Mouse (Mus musculus): ENCODE data around the gene Ugt1a6b.
"Not testable (repeated sequence)": the region's sequence is repeated elsewhere in the genome, so short reads cannot be mapped to it uniquely, and the experiment has no call there.

The Ugt1a6b gene

GRCm38 (mm10) chr1:88120550-88120949, 17.5 kb downstream of the Ugt1a6b start:
- not testable (repeated sequence) for DNase-seq (ENCODE audit: low read depth in 2 of 2, low spot score in 2 of 2)

DNA sequence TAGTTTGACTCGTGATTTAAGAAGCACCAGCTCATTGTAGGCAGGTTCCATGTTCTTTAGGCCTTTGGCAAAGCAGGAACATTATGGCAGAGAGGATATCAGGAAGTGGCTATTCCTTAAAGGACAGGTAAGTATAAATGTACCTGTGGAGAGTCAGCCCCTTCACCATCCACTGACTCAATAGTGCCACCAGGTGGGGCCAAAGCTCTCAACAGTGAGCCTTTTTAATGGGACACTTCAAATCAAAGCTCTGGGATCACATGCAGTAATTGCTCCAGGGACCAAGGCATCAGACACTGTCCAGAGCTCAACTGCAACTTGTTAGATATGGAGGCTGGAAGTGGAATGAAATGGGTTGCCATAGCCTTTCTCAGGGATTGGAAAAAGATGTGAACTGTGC, 18.5 kb downstream of the Ugt1a6b start:
- not testable (repeated sequence) for DNase-seq (ENCODE audit: low read depth in 2 of 2, low spot score in 2 of 2)

- not testable (repeated sequence) for DNase-seq (ENCODE audit: low read depth in 2 of 2, low spot score in 2 of 2)
These were observed 22.8 kb downstream of the Ugt1a6b start for GRCm38 (mm10) chr1:88125827-88126360.

DNA sequence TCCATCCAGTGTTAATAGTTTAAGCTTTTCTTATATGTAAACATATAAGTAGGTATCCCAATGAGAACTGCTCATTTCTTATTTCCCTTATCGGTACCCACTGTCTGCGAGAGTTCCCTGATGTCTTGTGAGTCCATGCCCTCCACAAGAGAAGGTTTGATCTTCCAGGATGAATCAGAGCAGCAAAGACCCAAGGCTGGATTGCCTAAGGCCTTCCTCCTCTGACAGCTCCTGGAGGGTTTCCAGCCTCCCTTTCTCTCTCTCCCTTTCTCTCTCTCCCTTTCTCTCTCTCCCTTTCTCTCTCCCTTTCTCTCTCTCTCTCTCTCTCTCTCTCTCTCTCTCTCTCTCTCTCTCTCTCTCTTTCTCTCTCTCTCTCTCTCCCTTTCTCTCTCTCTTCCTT, 26.0 kb downstream of the Ugt1a6b start:
- not testable (repeated sequence) for DNase-seq (ENCODE audit: low read depth in 2 of 2, low spot score in 2 of 2)

- DNase-seq (ENCODE audit: low read depth in 2 of 2, low spot score in 2 of 2), result not testable (repeated sequence)
These were observed 27.2 kb downstream of the Ugt1a6b start for GRCm38 (mm10) chr1:88130223-88130622.

GRCm38 (mm10) chr1:88133908-88134456, 30.9 kb downstream of the Ugt1a6b start:
- no peak for DNase-seq (ENCODE audit: low read depth in 2 of 2, low spot score in 2 of 2)

DNA sequence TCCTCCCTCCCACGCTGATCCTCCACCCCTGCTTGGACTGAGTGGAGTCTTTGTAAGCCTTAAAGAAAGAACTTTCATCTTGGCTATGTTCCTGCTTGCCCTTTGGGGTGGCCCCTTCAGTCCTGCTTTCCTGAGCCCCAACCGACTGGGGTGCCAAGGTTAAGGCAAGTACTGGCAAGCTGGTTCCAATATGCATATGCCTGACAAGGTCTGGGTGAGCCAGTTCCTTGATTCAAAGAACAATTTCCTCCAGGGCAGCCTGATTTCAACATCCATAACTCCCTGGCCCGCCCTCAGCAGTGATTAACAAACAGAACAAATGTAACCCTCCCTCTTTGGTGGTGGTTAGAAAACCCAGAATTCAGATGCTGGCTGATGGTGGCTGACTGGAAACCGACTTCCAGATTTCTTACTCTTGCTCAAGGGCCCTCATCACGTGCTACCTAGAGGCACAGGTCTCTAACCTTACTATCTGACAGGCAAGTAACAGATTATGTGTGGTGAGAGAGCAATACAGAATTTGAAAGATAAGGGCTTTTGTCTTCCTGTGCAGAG, 31.5 kb downstream of the Ugt1a6b start, which contains the start of gene Ugt1a6a:
Gene Ugt1a6a (plus strand): TSS at position 353 of the 555 bp plus-strand sequence.
- not testable (repeated sequence) for DNase-seq (ENCODE audit: low read depth in 2 of 2, low spot score in 2 of 2)

- not testable (repeated sequence) for DNase-seq (ENCODE audit: low read depth in 2 of 2, low spot score in 2 of 2)
These were observed 32.3 kb downstream of the Ugt1a6b start for GRCm38 (mm10) chr1:88135229-88135904.

- DNase-seq (ENCODE audit: low read depth in 2 of 2, low spot score in 2 of 2), result no peak
These were observed 33.6 kb downstream of the Ugt1a6b start for GRCm38 (mm10) chr1:88136646-88137045.

DNA sequence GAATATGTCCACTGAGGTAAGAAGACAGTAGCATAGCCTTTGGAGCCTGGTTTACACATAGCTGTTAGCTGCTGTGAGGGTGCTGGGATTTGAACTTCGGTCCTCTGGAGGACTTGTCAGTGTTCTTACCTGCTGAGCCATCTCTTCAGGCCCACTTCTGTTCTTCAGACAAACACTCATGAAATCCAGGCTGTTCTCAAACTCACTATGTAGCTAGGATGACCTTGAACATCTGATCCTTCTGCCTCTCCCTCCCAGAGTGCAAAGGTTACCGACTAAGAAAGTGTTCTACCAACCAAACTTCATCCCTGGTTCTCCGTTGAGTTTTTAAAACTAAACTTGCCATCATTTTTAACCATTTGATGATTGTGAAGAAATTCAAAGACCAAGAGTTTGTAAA, 34.2 kb downstream of the Ugt1a6b start:
- no peak for DNase-seq (ENCODE audit: low read depth in 2 of 2, low spot score in 2 of 2)

DNA sequence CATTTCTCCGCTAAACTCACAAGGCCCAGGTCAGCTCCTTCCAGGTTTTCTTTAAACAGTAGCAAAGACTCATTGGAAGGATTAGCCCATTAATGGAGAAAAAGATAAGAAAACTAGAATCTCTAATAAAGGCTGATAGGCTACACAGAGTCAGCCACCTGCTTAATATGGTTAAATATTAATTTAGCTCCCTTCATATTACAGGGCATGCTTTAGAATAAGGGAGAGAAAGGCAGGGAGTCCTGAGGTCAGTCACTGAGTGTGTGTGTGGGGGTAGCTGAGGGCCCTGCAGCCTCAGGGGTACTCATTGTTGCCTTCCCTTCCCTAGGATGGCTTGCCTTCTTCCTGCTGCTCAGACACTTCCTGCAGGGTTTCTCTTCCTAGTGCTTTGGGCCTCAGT, 35.1 kb downstream of the Ugt1a6b start:
- no peak for DNase-seq (ENCODE audit: low read depth in 2 of 2, low spot score in 2 of 2)

GRCm38 (mm10) chr1:88140492-88140891, 37.4 kb downstream of the Ugt1a6b start:
- DNase-seq (ENCODE audit: low read depth in 2 of 2, low spot score in 2 of 2), result not testable (repeated sequence)

DNA sequence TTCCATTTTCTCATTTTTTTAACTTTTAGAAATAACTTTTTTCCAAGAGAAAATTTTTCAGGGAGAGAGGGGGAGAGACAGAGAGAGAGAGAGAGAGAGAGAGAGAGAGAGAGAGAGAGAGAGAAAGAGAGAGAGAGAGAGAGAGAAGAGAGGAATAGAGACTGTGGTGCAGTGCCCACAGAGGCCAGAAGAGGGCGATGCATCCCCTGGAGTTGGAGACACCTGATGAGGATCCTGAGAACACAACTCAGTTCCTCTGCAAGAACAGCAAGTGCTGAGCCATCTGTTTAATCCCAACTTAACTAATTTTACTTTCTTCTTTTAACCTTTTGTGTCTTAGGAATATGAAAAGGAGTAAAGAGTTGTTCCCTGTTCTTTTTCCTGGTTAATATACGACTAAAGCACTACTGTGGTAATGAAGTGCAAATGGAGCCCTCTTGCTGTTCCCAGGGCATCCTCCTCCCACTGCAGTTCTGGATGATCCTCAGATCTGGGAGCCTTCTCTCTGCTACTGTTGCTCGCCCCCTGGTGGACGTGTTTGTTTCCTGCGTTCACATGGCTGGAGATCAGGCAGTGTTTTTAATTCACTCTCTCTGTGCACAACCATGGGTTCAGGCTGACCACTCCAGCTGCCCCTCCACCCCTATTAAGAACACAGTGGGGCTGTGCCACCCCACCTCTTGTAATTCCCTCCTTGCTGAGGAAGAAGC, 41.1 kb downstream of the Ugt1a6b start:
- peak in 1 of 2 experiments; percentile 14 for DNase-seq (ENCODE audit: low read depth in 2 of 2, low spot score in 2 of 2)

DNA sequence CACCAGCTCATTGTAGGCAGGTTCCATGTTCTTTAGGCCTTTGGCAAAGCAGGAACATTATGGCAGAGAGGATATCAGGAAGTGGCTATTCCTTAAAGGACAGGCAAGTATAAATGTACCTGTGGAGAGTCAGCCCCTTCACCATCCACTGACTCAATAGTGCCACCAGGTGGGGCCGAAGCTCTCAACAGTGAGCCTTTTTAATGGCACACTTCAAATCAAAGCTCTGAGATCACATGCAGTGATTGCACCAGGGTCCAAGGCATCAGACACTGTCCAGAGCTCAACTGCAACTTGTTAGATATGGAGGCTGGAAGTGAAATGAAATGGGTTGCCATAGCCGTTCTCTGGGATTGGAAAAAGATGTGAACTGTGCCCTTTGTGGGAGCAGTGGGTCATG, 42.2 kb downstream of the Ugt1a6b start:
- not testable (repeated sequence) for DNase-seq (ENCODE audit: low read depth in 2 of 2, low spot score in 2 of 2)

GRCm38 (mm10) chr1:88150133-88150532, 47.1 kb downstream of the Ugt1a6b start:
- not testable (repeated sequence) for DNase-seq (ENCODE audit: low read depth in 2 of 2, low spot score in 2 of 2)

DNA sequence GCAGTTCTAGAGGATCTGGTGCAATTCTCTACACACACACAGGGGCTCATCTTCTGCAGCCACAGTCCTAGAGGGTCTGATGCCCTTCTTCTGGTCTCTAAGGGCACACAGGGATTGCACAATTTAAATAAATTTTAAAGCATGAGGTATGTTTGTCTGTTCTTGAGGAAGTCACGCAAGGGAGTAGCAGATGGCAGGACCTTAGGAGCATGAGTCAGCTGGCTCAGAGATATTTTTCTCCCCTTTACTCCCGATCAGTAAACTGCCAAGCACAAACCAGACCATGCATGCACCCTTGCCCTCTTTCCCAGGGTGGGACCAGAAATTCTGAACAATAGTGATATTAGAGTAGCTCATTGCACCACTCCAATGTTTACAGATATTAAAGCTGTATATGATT, 55.4 kb downstream of the Ugt1a6b start:
- no peak for DNase-seq (ENCODE audit: low read depth in 2 of 2, low spot score in 2 of 2)

GRCm38 (mm10) chr1:88165711-88166110, 62.7 kb downstream of the Ugt1a6b start, which contains the start of gene Ugt1a5:
Ugt1a5 (plus strand) TSS chr1:88166012.
- no peak for DNase-seq (ENCODE audit: low read depth in 2 of 2, low spot score in 2 of 2)

- not testable (repeated sequence) for DNase-seq (ENCODE audit: low read depth in 2 of 2, low spot score in 2 of 2)
These were observed 69.1 kb downstream of the Ugt1a6b start for GRCm38 (mm10) chr1:88172190-88172589.

DNA sequence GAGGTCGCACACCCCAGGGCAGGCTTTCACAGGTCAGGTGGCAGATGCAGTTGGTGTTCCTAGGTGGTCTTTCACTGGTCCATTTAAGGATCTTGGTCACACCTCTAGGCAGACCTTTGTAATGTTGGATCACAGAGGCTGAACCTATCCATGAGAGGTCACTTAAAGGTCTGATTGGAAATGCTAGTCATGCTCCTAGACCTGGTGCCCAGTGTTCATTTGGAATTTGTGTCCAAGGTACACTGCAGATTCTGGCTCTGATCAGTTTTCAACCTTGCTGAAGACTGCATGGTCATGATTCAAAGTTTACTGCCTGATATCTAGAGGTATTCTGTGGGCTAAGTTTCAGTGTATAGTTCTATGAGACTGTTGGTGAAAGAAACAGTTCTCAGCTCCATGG, 76.6 kb downstream of the Ugt1a6b start:
- no peak for DNase-seq (ENCODE audit: low read depth in 2 of 2, low spot score in 2 of 2)

DNA sequence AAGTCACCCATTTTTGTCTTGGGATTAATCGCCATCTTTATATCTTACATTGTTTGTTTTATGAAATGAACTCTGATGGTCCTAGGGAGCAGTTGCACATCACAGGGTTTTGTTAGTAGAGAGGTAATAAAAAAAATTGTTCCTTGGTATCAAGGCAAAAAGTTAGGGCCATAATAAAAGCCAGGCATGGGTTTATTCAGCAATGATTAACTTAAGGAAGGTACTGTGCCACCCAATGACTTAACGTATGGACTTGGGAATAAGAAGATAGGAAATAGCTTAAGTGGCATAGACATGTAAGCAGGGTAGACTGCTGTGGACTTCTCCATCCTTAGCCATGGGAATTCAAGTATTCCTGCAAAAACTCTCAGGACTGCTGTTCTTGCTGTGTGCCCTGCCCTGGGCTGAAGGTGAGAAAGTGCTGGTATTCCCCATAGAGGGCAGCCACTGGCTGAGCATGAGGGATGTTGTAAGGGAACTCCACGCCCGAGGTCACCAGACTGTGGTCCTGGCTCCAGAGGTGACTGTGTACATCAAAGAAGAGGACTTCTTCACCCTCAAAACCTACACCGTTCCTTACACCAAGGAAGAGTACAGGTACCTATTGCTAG, 83.4 kb downstream of the Ugt1a6b start:
- no peak for DNase-seq (ENCODE audit: low read depth in 2 of 2, low spot score in 2 of 2)

DNA sequence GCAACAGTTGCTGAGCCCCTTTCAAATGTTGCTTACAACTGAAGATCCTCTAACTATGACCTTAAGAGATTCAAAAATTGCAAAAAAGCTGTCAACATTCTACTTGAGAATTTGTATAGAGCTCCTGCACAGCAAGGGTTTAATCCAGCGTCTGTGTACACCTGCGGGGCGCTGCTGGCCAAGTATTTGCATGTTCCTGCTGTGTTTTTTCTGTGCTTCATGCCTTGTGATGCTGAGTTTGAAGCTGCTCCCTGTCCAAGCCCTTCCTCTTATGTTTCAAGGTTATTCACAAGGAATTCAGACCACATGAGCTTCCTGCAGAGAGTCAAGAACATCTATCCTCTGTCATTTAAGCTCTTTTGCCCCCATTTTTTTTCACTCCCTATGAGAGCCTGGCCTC, 89.1 kb downstream of the Ugt1a6b start:
- no peak for DNase-seq (ENCODE audit: low read depth in 2 of 2, low spot score in 2 of 2)

Measured in CD8-positive naive resting alpha-beta T cell, adult 2 months (primary cell).